Mouse (Mus musculus): ENCODE results near the gene Lrba.
A peak's percentile ranks its signal among the peaks of the same experiment; 100 is the strongest.

The Lrba gene

GRCm38 (mm10) chr3:86756548-86756947 lies 532.1 kb downstream of the Lrba start:
- no peak for DNase-seq (ENCODE audit: low spot score in 2 of 2)

- DNase-seq (ENCODE audit: low spot score in 2 of 2), result no peak
Observed at GRCm38 (mm10) chr3:86758727-86759126, 534.2 kb downstream of the Lrba start.

GRCm38 (mm10) chr3:86759383-86759782 lies 534.9 kb downstream of the Lrba start:
- no peak for DNase-seq (ENCODE audit: low spot score in 2 of 2)

- no peak for DNase-seq (ENCODE audit: low spot score in 2 of 2)
Observed at GRCm38 (mm10) chr3:86759834-86760233, 535.4 kb downstream of the Lrba start.

GRCm38 (mm10) chr3:86760474-86760873 lies 536.0 kb downstream of the Lrba start:
- DNase-seq (ENCODE audit: low spot score in 2 of 2), result no peak

- peak; percentile 37 to 43 for DNase-seq (ENCODE audit: low spot score in 2 of 2)
Observed at GRCm38 (mm10) chr3:86761095-86762035, 536.9 kb downstream of the Lrba start.

GRCm38 (mm10) chr3:86762036-86762415 lies 537.5 kb downstream of the Lrba start:
- DNase-seq (ENCODE audit: low spot score in 2 of 2), result no peak

- DNase-seq (ENCODE audit: low spot score in 2 of 2), result no peak
Observed at GRCm38 (mm10) chr3:86762456-86762855, 538.0 kb downstream of the Lrba start.

- DNase-seq (ENCODE audit: low spot score in 2 of 2), result no peak
Observed at GRCm38 (mm10) chr3:86768553-86768952, 544.1 kb downstream of the Lrba start.

GRCm38 (mm10) chr3:86768969-86769368 lies 544.5 kb downstream of the Lrba start:
- no peak for DNase-seq (ENCODE audit: low spot score in 2 of 2)

- peak; percentile 60 to 68 for DNase-seq (ENCODE audit: low spot score in 2 of 2)
Observed at GRCm38 (mm10) chr3:86774566-86775443, 550.3 kb downstream of the Lrba start.

GRCm38 (mm10) chr3:86775444-86775828 lies 551.0 kb downstream of the Lrba start:
- DNase-seq (ENCODE audit: low spot score in 2 of 2), result no peak

GRCm38 (mm10) chr3:86779704-86780103 lies 555.2 kb downstream of the Lrba start:
- no peak for DNase-seq (ENCODE audit: low spot score in 2 of 2)

GRCm38 (mm10) chr3:86784051-86784450 lies 559.6 kb downstream of the Lrba start:
- DNase-seq (ENCODE audit: low spot score in 2 of 2), result no peak

- DNase-seq (ENCODE audit: low spot score in 2 of 2), result no peak
Observed at GRCm38 (mm10) chr3:86784930-86785329, 560.5 kb downstream of the Lrba start.

- DNase-seq (ENCODE audit: low spot score in 2 of 2), result no peak
Observed at GRCm38 (mm10) chr3:86786280-86786679, 561.8 kb downstream of the Lrba start.

GRCm38 (mm10) chr3:86786845-86787351 lies 562.4 kb downstream of the Lrba start:
- no peak for DNase-seq (ENCODE audit: low spot score in 2 of 2)

- no peak for DNase-seq (ENCODE audit: low spot score in 2 of 2)
Observed at GRCm38 (mm10) chr3:86787423-86788123, 563.1 kb downstream of the Lrba start.

- DNase-seq (ENCODE audit: low spot score in 2 of 2), result peak in 1 of 2 experiments; percentile 15
Observed at GRCm38 (mm10) chr3:86788711-86789110, 564.2 kb downstream of the Lrba start.

GRCm38 (mm10) chr3:86789752-86790151 lies 565.3 kb downstream of the Lrba start:
- no peak for DNase-seq (ENCODE audit: low spot score in 2 of 2)

- no peak for DNase-seq (ENCODE audit: low spot score in 2 of 2)
Observed at GRCm38 (mm10) chr3:86793264-86793663, 568.8 kb downstream of the Lrba start.

All from spleen, postnatal 36 days (tissue).